Mouse (Mus musculus) small intestine, adult 2 months (tissue): Measurements from ENCODE around the gene Nmnat2. TPM values are rescaled to one million over a fixed set of nuclear protein-coding genes. Genes with fewer than 3 reads are reported as not detected.

Experiments
- H3K27ac ChIP-seq: fragments of 200-500 bp; 2 replicates; pipeline ENCODE4 v1.5.1; 2012; ENCODE audit warnings: low read depth, low read length, control low read depth, inconsistent platforms; ENCODE audit not compliant: insufficient read depth
- H3K27me3 ChIP-seq: fragments of 200-500 bp; 2 replicates; pipeline ENCODE4 v1.6.1; 2012; ENCODE audit warnings: mild to moderate bottlenecking, moderate library complexity, low read length, inconsistent platforms; ENCODE audit not compliant: control insufficient read depth, insufficient read depth
- H3K36me3 ChIP-seq: fragments of 200-500 bp; 2 replicates; pipeline ENCODE4 v1.6.1; 2012; ENCODE audit warnings: mild to moderate bottlenecking, low read length, control low read depth, inconsistent platforms; ENCODE audit not compliant: control insufficient read depth, insufficient read depth
- H3K4me1 ChIP-seq: fragments of 200-500 bp; 2 replicates; pipeline ENCODE4 v1.6.1; 2012; ENCODE audit warnings: low read length, inconsistent platforms, mixed read lengths; ENCODE audit not compliant: control insufficient read depth, insufficient read depth, insufficient read length
- H3K4me3 ChIP-seq: fragments of 200-500 bp; 2 replicates; pipeline ENCODE4 v1.5.1; 2012; ENCODE audit warnings: low read depth, mild to moderate bottlenecking, control low read depth, inconsistent platforms, low read length, moderate library complexity
- CTCF ChIP-seq: fragments of 200-500 bp; IDR thresholded peaks from 2 replicates; pipeline ENCODE4 v1.5.1; 2012; ENCODE audit warnings: low read depth, mild to moderate bottlenecking, control low read depth, inconsistent platforms, low read length, moderate library complexity, mixed read lengths; ENCODE audit not compliant: insufficient replicate concordance, insufficient read length; ENCODE audit errors: extremely low read depth
- POLR2A ChIP-seq: fragments of 200-500 bp; IDR thresholded peaks from 2 replicates; pipeline ENCODE4 v1.6.1; 2012; ENCODE audit warnings: low read depth, mild to moderate bottlenecking, control low read depth, inconsistent platforms, low read length, moderate library complexity
- WGBS: fragments of 180-500 bp; shearing (Covaris S2); methylation state at CpG from one replicate; pipeline ENCODE4 v1.1.7; 2018; 5-methylcytosine and 5-hydroxymethylcytosine counted together
- polyA plus RNA-seq: library from polyadenylated mRNA; depleted of rRNA; stranded (reverse); fragments of >200 nt; gene quantifications from 2 replicates; pipeline ENCODE4 v1.2.3, GENCODE M21; 2012

The Nmnat2 gene
- polyA plus RNA-seq, 1 experiment, result 0.35 TPM

DNA sequence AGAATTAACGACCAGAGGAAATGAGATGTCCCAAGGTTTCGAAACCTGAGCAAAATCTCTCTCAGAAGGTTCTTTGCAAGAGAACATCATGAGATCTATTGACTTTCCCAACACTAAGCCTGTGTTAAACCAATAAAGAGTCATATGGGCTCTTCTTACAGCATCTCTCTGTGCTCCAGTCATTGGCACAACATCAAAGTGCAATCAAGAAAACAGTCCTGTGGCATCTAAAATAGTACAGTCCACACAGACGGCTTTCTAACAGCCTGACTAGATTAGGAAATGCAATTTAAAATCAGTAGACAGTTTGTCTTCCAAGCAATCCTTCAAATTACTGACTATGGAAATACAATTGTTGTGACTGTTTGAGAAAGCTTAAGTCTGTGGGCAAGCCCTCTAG lies 32.2 kb downstream of the Nmnat2 start:
- 77% methylated on average over 3 of the region's 3 CpGs for WGBS
- no peak overlapping the region for H3K4me3 ChIP-seq
- H3K36me3 ChIP-seq, result no peaks in the 10 kb centered on the region
- no peaks in the 10 kb centered on the region for H3K27me3 ChIP-seq
- no peaks in the 10 kb centered on the region for H3K4me1 ChIP-seq
- TF ChIP-seq CTCF (no peak), POLR2A (no peak)
- no peak overlapping the region for H3K27ac ChIP-seq

GRCm38 (mm10) chr1:152990067-152990466 lies 35.3 kb downstream of the Nmnat2 start:
- no peak overlapping the region for H3K27ac ChIP-seq
- H3K36me3 ChIP-seq, result no peaks in the 10 kb centered on the region
- no peak overlapping the region for H3K4me3 ChIP-seq
- WGBS, result 87% methylated on average over 5 of the region's 5 CpGs
- TF ChIP-seq POLR2A (no peak), CTCF (no peak)
- no peaks in the 10 kb centered on the region for H3K4me1 ChIP-seq
- H3K27me3 ChIP-seq, result no peaks in the 10 kb centered on the region

GRCm38 (mm10) chr1:152992271-152993134 lies 37.7 kb downstream of the Nmnat2 start:
- Histone ChIP-seq H3K27me3 (no peaks in the 10 kb centered on the region), H3K27ac (peak overlapping the region; percentile 57), H3K36me3 (no peaks in the 10 kb centered on the region), H3K4me3 (no peak overlapping the region), H3K4me1 (no peaks in the 10 kb centered on the region)
- no peak for TF ChIP-seq POLR2A
- TF ChIP-seq CTCF, result no peak
- WGBS, result 56% methylated on average over 6 of the region's 6 CpGs

- H3K4me3 ChIP-seq, result no peak overlapping the region
- H3K36me3 ChIP-seq, result no peaks in the 10 kb centered on the region
- no peaks in the 10 kb centered on the region for H3K4me1 ChIP-seq
- H3K27ac ChIP-seq, result no peak overlapping the region
- TF ChIP-seq POLR2A, result no peak
- no peaks in the 10 kb centered on the region for H3K27me3 ChIP-seq
- 74% methylated on average over 6 of the region's 6 CpGs for WGBS
Measured at GRCm38 (mm10) chr1:152993803-152994202, 39.0 kb downstream of the Nmnat2 start.

GRCm38 (mm10) chr1:152999983-153000382 lies 45.2 kb downstream of the Nmnat2 start:
- H3K36me3 ChIP-seq, result no peaks in the 10 kb centered on the region
- WGBS, result 64% methylated on average over 8 of the region's 8 CpGs
- H3K27ac ChIP-seq, result no peak overlapping the region
- H3K4me1 ChIP-seq, result no peaks in the 10 kb centered on the region
- no peak overlapping the region for H3K4me3 ChIP-seq
- H3K27me3 ChIP-seq, result no peaks in the 10 kb centered on the region
- TF ChIP-seq CTCF (no peak), POLR2A (no peak)

- no peaks in the 10 kb centered on the region for H3K36me3 ChIP-seq
- 75% methylated on average over 6 of the region's 6 CpGs for WGBS
- H3K27me3 ChIP-seq, result no peaks in the 10 kb centered on the region
- H3K27ac ChIP-seq, result no peak overlapping the region
- H3K4me1 ChIP-seq, result no peaks in the 10 kb centered on the region
- no peak for TF ChIP-seq POLR2A
- TF ChIP-seq CTCF, result no peak
- no peak overlapping the region for H3K4me3 ChIP-seq
Measured at GRCm38 (mm10) chr1:153000486-153001228, 45.9 kb downstream of the Nmnat2 start.
